Mouse (Mus musculus) gastrocnemius, adult 2 months (tissue): Measurements from ENCODE around the gene Ces1e. TPM values are rescaled to one million over a fixed set of nuclear protein-coding genes. Genes with fewer than 3 reads are reported as not detected.
"Not testable (repeated sequence)": the region's sequence is repeated elsewhere in the genome, so short reads cannot be mapped to it uniquely, and the experiment has no call there.

ENCODE experiments used
- DNase-seq: peaks from one replicate; pipeline ENCODE4 v3.0.0; 2022
- H3K27ac ChIP-seq: fragments of 200-600 bp; 2 replicates; pipeline ENCODE4 v1.8.1; 2022; ENCODE audit warnings: mild to moderate bottlenecking
- H3K4me3 ChIP-seq: fragments of 200-600 bp; 2 replicates; pipeline ENCODE4 v1.8.1; 2022; ENCODE audit warnings: mild to moderate bottlenecking, moderate library complexity
- CTCF ChIP-seq: fragments of 200-600 bp; IDR thresholded peaks from 2 replicates; pipeline ENCODE4 v1.8.1; 2022; ENCODE audit warnings: antibody characterized with exemption, mild to moderate bottlenecking, moderate library complexity
- intact Hi-C: fragments of 180-260 bp; cut with DNase I; formaldehyde crosslinking; loops from one replicate; pipeline ENCODE4 v1.15.1; 2025
- total RNA-seq, 2 experiments: library from RNA; stranded (reverse); gene quantifications; 2 replicates each; pipeline ENCODE4 v1.2.3; 2021

Ces1e gene
- total RNA-seq, 2 experiments from 2014 or later, result 0.43 to 1.1 TPM

GRCm38 (mm10) chr8:93221896-93222295 is 7.5 kb downstream of the Ces1e start:
- H3K27ac ChIP-seq, result no peak overlapping the region
- intact Hi-C loops, result no loop called here
- no peak for DNase-seq
- H3K4me3 ChIP-seq, result no peak overlapping the region
- TF ChIP-seq CTCF, result no peak

- peak; percentile 20 for DNase-seq
- peak; percentile 57 for TF ChIP-seq CTCF
- no peak overlapping the region for H3K4me3 ChIP-seq
- intact Hi-C loops, result loop anchor here (5.0 kb wide), 1 partner anchor 179 kb away; no protein-coding TSS in a partner anchor
- peak overlapping the region; percentile 80 for H3K27ac ChIP-seq
These were observed 11.6 kb downstream of the Ces1e start for GRCm38 (mm10) chr8:93217867-93218266.

- H3K27ac ChIP-seq, result peak overlapping the region; percentile 80
- H3K4me3 ChIP-seq, result peak overlapping the region; percentile 25
- peak; percentile 66 for DNase-seq
- TF ChIP-seq CTCF, result no peak
- intact Hi-C loops, result loop anchor here (5.0 kb wide), 1 partner anchor 180 kb away; no protein-coding TSS in a partner anchor
These were observed 12.0 kb downstream of the Ces1e start for GRCm38 (mm10) chr8:93217375-93217774.

GRCm38 (mm10) chr8:93211091-93211490 is 18.3 kb downstream of the Ces1e start:
- TF ChIP-seq CTCF, result no peak
- DNase-seq, result no peak
- no peak overlapping the region for H3K4me3 ChIP-seq
- no peak overlapping the region for H3K27ac ChIP-seq
- intact Hi-C loops, result no loop called here

- DNase-seq, intact Hi-C loops, H3K4me3 ChIP-seq: not testable (repeated sequence)
- peak overlapping the region; percentile 16; the same call in 1 of the 2 replicates for H3K27ac ChIP-seq
These were observed 30.3 kb downstream of the Ces1e start for GRCm38 (mm10) chr8:93199146-93199545.

GRCm38 (mm10) chr8:93197685-93198525 is 31.5 kb downstream of the Ces1e start, which contains the start of gene Ces1d:
Gene Ces1d (minus strand): TSS chr8:93197838.
- Histone ChIP-seq H3K27ac (peak within 1 kb of the TSS; percentile 81), H3K4me3 (peak within 1 kb of the TSS; percentile 69)
- no peak for TF ChIP-seq CTCF
- intact Hi-C loops, result no loop called here
- peak; percentile 73 for DNase-seq

GRCm38 (mm10) chr8:93196436-93196835 is 33.0 kb downstream of the Ces1e start:
- TF ChIP-seq CTCF, result no peak

GRCm38 (mm10) chr8:93180581-93181129 is 48.8 kb downstream of the Ces1e start:
- intact Hi-C loops, result no loop called here
- no peak for TF ChIP-seq CTCF
- Histone ChIP-seq H3K4me3 (no peak overlapping the region), H3K27ac (no peak overlapping the region; the same call in 1 of the 2 replicates)
- no peak for DNase-seq

More at GRCm38 (mm10) chr8:93196436-93196835, 33.0 kb downstream of the Ces1e start:
- no peak for DNase-seq
- H3K27ac ChIP-seq, result peak overlapping the region; percentile 81
- intact Hi-C loops, result no loop called here
- peak overlapping the region; percentile 69 for H3K4me3 ChIP-seq

GRCm38 (mm10) chr8:93176593-93176992 is 52.8 kb downstream of the Ces1e start:
- no peak for TF ChIP-seq CTCF
- Histone ChIP-seq H3K27ac (no peak overlapping the region), H3K4me3 (no peak overlapping the region)
- DNase-seq, result no peak
- intact Hi-C loops, result no loop called here

GRCm38 (mm10) chr8:93174554-93174953 is 54.9 kb downstream of the Ces1e start:
- intact Hi-C loops, result no loop called here
- Histone ChIP-seq H3K4me3 (no peak overlapping the region), H3K27ac (no peak overlapping the region)
- no peak for DNase-seq
- TF ChIP-seq CTCF, result no peak

- Histone ChIP-seq H3K4me3 (no peak overlapping the region), H3K27ac (no peak overlapping the region)
- intact Hi-C loops, result no loop called here
- no peak for TF ChIP-seq CTCF
- DNase-seq, result peak; percentile 60
These were observed 57.4 kb downstream of the Ces1e start for GRCm38 (mm10) chr8:93171846-93172590.

- Histone ChIP-seq H3K4me3 (no peak overlapping the region), H3K27ac (no peak overlapping the region)
- intact Hi-C loops, result no loop called here
- DNase-seq, result no peak
- TF ChIP-seq CTCF, result no peak
These were observed 66.1 kb downstream of the Ces1e start for GRCm38 (mm10) chr8:93163363-93163762.

- no peak for DNase-seq
- TF ChIP-seq CTCF, result no peak
- intact Hi-C loops, result no loop called here
- Histone ChIP-seq H3K4me3 (no peak overlapping the region), H3K27ac (no peak overlapping the region)
These were observed 78.0 kb downstream of the Ces1e start for GRCm38 (mm10) chr8:93151401-93151800.

Other genes with a start within 250 kb of the Ces1e start
- not detected for gene Ces1a, start 181.4 kb downstream of the Ces1e start, total RNA-seq
- not detected for gene Ces1b, start 149.6 kb downstream of the Ces1e start, total RNA-seq
- gene Ces1c, start 98.3 kb downstream of the Ces1e start, total RNA-seq, result not detected
- 100 to 1,000 TPM in 1 of 2 experiments, 10 to 100 TPM in 1; 50.8 to 119 TPM for gene Ces1d, start 31.8 kb downstream of the Ces1e start, total RNA-seq
- under 1 TPM in 1 of 2 experiments, not detected in 1; 0.28 TPM for gene Ces1f, start 50.1 kb upstream of the Ces1e start, total RNA-seq
- not detected for gene Ces1g, start 107.7 kb upstream of the Ces1e start, total RNA-seq
- not detected for gene Ces1h, start 150.1 kb upstream of the Ces1e start, total RNA-seq